Mouse (Mus musculus): ENCODE measurements around the gene Pkp1. TPM values are rescaled to one million over a fixed set of nuclear protein-coding genes. Genes with fewer than 3 reads are reported as not detected.

Gene Pkp1
- polyA plus RNA-seq, 1 experiment from 2014 or later = 0.04 TPM

GRCm38 (mm10) chr1:135847139-135847562 is 71.9 kb downstream of the Pkp1 start:
- Histone ChIP-seq H3K4me3 (replicated peaks; ENCODE audit: low read depth, low read length) (no peak overlapping the region), H3K9ac (replicated peaks; ENCODE audit: low read length) (no peak overlapping the region), H3K27me3 (ENCODE audit: control insufficient read depth, insufficient read depth, low read length) (no peaks in the 10 kb centered on the region), H3K4me1 (ENCODE audit: control insufficient read depth, insufficient read depth, low read length) (peaks cover 3% of the 10 kb centered on the region), H3K36me3 (ENCODE audit: control insufficient read depth, insufficient read depth, low read length) (no peaks in the 10 kb centered on the region), H3K9me3 (ENCODE audit: control insufficient read depth, low read length) (no peaks in the 10 kb centered on the region), H3K4me2 (ENCODE audit: low read length) (no peak overlapping the region), H3K27ac (replicated peaks; ENCODE audit: low read depth, low read length) (no peak overlapping the region)
- ATAC-seq (ENCODE audit: low FRiP score, low TSS enrichment) = no peak
- 27% methylated on average over 6 of the region's 6 CpGs for WGBS
- DNase-seq = peak; percentile 69

- H3K9me3 ChIP-seq (ENCODE audit: control insufficient read depth, low read length) = no peaks in the 10 kb centered on the region
- H3K4me3 ChIP-seq (replicated peaks; ENCODE audit: low read depth, low read length) = no peak overlapping the region
- no peak overlapping the region for H3K27ac ChIP-seq (replicated peaks; ENCODE audit: low read depth, low read length)
- DNase-seq (no peak), ATAC-seq (ENCODE audit: low FRiP score, low TSS enrichment) (no peak)
- no peaks in the 10 kb centered on the region for H3K4me1 ChIP-seq (ENCODE audit: control insufficient read depth, insufficient read depth, low read length)
- no peak overlapping the region for H3K9ac ChIP-seq (replicated peaks; ENCODE audit: low read length)
- no peaks in the 10 kb centered on the region for H3K27me3 ChIP-seq (ENCODE audit: control insufficient read depth, insufficient read depth, low read length)
- no peaks in the 10 kb centered on the region for H3K36me3 ChIP-seq (ENCODE audit: control insufficient read depth, insufficient read depth, low read length)
- no peak overlapping the region for H3K4me2 ChIP-seq (ENCODE audit: low read length)
- 76% methylated on average over 5 of the region's 5 CpGs for WGBS
Measured at GRCm38 (mm10) chr1:135846632-135847031, 72.4 kb downstream of the Pkp1 start.

GRCm38 (mm10) chr1:135844481-135844880 is 74.5 kb downstream of the Pkp1 start:
- H3K4me3 ChIP-seq (replicated peaks; ENCODE audit: low read depth, low read length) = no peak overlapping the region
- H3K4me1 ChIP-seq (ENCODE audit: control insufficient read depth, insufficient read depth, low read length) = no peaks in the 10 kb centered on the region
- no peak overlapping the region for H3K27ac ChIP-seq (replicated peaks; ENCODE audit: low read depth, low read length)
- H3K9ac ChIP-seq (replicated peaks; ENCODE audit: low read length) = no peak overlapping the region
- no peaks in the 10 kb centered on the region for H3K9me3 ChIP-seq (ENCODE audit: control insufficient read depth, low read length)
- 86% methylated on average over 6 of the region's 6 CpGs for whole genome bisulfite sequencing
- no peak overlapping the region for H3K4me2 ChIP-seq (ENCODE audit: low read length)
- no peak for ATAC-seq (ENCODE audit: low FRiP score, low TSS enrichment)
- H3K36me3 ChIP-seq (ENCODE audit: control insufficient read depth, insufficient read depth, low read length) = no peaks in the 10 kb centered on the region
- no peak for DNase-seq
- no peaks in the 10 kb centered on the region for H3K27me3 ChIP-seq (ENCODE audit: control insufficient read depth, insufficient read depth, low read length)

- WGBS = 85% methylated on average over 10 of the region's 10 CpGs
- H3K4me2 ChIP-seq (ENCODE audit: low read length) = no peak overlapping the region
- ATAC-seq (ENCODE audit: low FRiP score, low TSS enrichment) = no peak
- no peak overlapping the region for H3K4me3 ChIP-seq (replicated peaks; ENCODE audit: low read depth, low read length)
- no peaks in the 10 kb centered on the region for H3K9me3 ChIP-seq (ENCODE audit: control insufficient read depth, low read length)
- no peaks in the 10 kb centered on the region for H3K27me3 ChIP-seq (ENCODE audit: control insufficient read depth, insufficient read depth, low read length)
- H3K4me1 ChIP-seq (ENCODE audit: control insufficient read depth, insufficient read depth, low read length) = no peaks in the 10 kb centered on the region
- no peak overlapping the region for H3K27ac ChIP-seq (replicated peaks; ENCODE audit: low read depth, low read length)
- DNase-seq = no peak
- no peak overlapping the region for H3K9ac ChIP-seq (replicated peaks; ENCODE audit: low read length)
- no peaks in the 10 kb centered on the region for H3K36me3 ChIP-seq (ENCODE audit: control insufficient read depth, insufficient read depth, low read length)
Measured at GRCm38 (mm10) chr1:135843519-135844262, 75.3 kb downstream of the Pkp1 start.

- ATAC-seq (ENCODE audit: low FRiP score, low TSS enrichment) = no peak
Measured at GRCm38 (mm10) chr1:135840675-135841395, 78.2 kb downstream of the Pkp1 start.

GRCm38 (mm10) chr1:135839065-135839464 is 79.9 kb downstream of the Pkp1 start:
- WGBS = 86% methylated on average over 6 of the region's 6 CpGs
- DNase-seq = no peak

More at GRCm38 (mm10) chr1:135840675-135841395, 78.2 kb downstream of the Pkp1 start:
- Histone ChIP-seq H3K27ac (replicated peaks; ENCODE audit: low read depth, low read length) (no peak overlapping the region), H3K36me3 (ENCODE audit: control insufficient read depth, insufficient read depth, low read length) (no peaks in the 10 kb centered on the region), H3K4me3 (replicated peaks; ENCODE audit: low read depth, low read length) (no peak overlapping the region), H3K4me1 (ENCODE audit: control insufficient read depth, insufficient read depth, low read length) (no peaks in the 10 kb centered on the region), H3K9ac (replicated peaks; ENCODE audit: low read length) (no peak overlapping the region), H3K4me2 (ENCODE audit: low read length) (no peak overlapping the region), H3K27me3 (ENCODE audit: control insufficient read depth, insufficient read depth, low read length) (no peaks in the 10 kb centered on the region), H3K9me3 (ENCODE audit: control insufficient read depth, low read length) (no peaks in the 10 kb centered on the region)
- no peak for DNase-seq
- 74% methylated on average over 15 of the region's 15 CpGs for WGBS

GRCm38 (mm10) chr1:135838626-135839025 is 80.4 kb downstream of the Pkp1 start:
- Histone ChIP-seq H3K36me3 (ENCODE audit: control insufficient read depth, insufficient read depth, low read length) (no peaks in the 10 kb centered on the region), H3K4me2 (ENCODE audit: low read length) (no peak overlapping the region), H3K4me3 (replicated peaks; ENCODE audit: low read depth, low read length) (no peak overlapping the region), H3K4me1 (ENCODE audit: control insufficient read depth, insufficient read depth, low read length) (no peaks in the 10 kb centered on the region), H3K9ac (replicated peaks; ENCODE audit: low read length) (no peak overlapping the region), H3K9me3 (ENCODE audit: control insufficient read depth, low read length) (no peaks in the 10 kb centered on the region), H3K27me3 (ENCODE audit: control insufficient read depth, insufficient read depth, low read length) (no peaks in the 10 kb centered on the region), H3K27ac (replicated peaks; ENCODE audit: low read depth, low read length) (no peak overlapping the region)
- no peak for ATAC-seq (ENCODE audit: low FRiP score, low TSS enrichment)
- DNase-seq = no peak
- WGBS = 66% methylated on average over 4 of the region's 4 CpGs

More at GRCm38 (mm10) chr1:135839065-135839464, 79.9 kb downstream of the Pkp1 start:
- H3K36me3 ChIP-seq (ENCODE audit: control insufficient read depth, insufficient read depth, low read length) = no peaks in the 10 kb centered on the region
- H3K9ac ChIP-seq (replicated peaks; ENCODE audit: low read length) = no peak overlapping the region
- no peak overlapping the region for H3K27ac ChIP-seq (replicated peaks; ENCODE audit: low read depth, low read length)
- H3K27me3 ChIP-seq (ENCODE audit: control insufficient read depth, insufficient read depth, low read length) = no peaks in the 10 kb centered on the region
- H3K4me1 ChIP-seq (ENCODE audit: control insufficient read depth, insufficient read depth, low read length) = no peaks in the 10 kb centered on the region
- H3K4me2 ChIP-seq (ENCODE audit: low read length) = no peak overlapping the region
- H3K4me3 ChIP-seq (replicated peaks; ENCODE audit: low read depth, low read length) = no peak overlapping the region
- no peaks in the 10 kb centered on the region for H3K9me3 ChIP-seq (ENCODE audit: control insufficient read depth, low read length)
- ATAC-seq (ENCODE audit: low FRiP score, low TSS enrichment) = no peak

GRCm38 (mm10) chr1:135835716-135836483 is 83.1 kb downstream of the Pkp1 start, which contains the start of gene Tnnt2:
Tnnt2 (plus strand) TSS chr1:135836354.
- Histone ChIP-seq H3K9ac (replicated peaks; ENCODE audit: low read length) (no peak within 1 kb of the TSS), H3K4me1 (ENCODE audit: control insufficient read depth, insufficient read depth, low read length) (no peaks in the 10 kb centered on the region), H3K27ac (replicated peaks; ENCODE audit: low read depth, low read length) (no peak within 1 kb of the TSS), H3K9me3 (ENCODE audit: control insufficient read depth, low read length) (no peaks in the 10 kb centered on the region), H3K4me3 (replicated peaks; ENCODE audit: low read depth, low read length) (no peak within 1 kb of the TSS), H3K27me3 (ENCODE audit: control insufficient read depth, insufficient read depth, low read length) (no peaks in the 10 kb centered on the region), H3K4me2 (ENCODE audit: low read length) (no peak within 1 kb of the TSS), H3K36me3 (ENCODE audit: control insufficient read depth, insufficient read depth, low read length) (no peaks in the 10 kb centered on the region)
- ATAC-seq (ENCODE audit: low FRiP score, low TSS enrichment) = no peak
- WGBS = 55% methylated on average over 9 of the region's 9 CpGs
- DNase-seq = no peak

All from midbrain, embryonic 14.5 days (tissue).